Mouse (Mus musculus) embryonic facial prominence, embryonic 14.5 days (tissue): Measurements from ENCODE around the gene Btbd6. TPM values are rescaled to one million over a fixed set of nuclear protein-coding genes. Genes with fewer than 3 reads are reported as not detected.
A peak's percentile ranks its signal among the peaks of the same experiment; 100 is the strongest.

ENCODE experiments used
- ATAC-seq: fragments of 200-750 bp; cut with Nextera tagmentation; 2 replicates; pipeline ENCODE4 v1.8.0; 2017; ENCODE audit warnings: low read depth, moderate number of reproducible peaks, moderate TSS enrichment
- DNase-seq: peaks from one replicate; pipeline ENCODE4 v3.0.0-alpha.2; 2015; ENCODE audit warnings: low spot score
- H3K27ac ChIP-seq: fragments of 300-500 bp; sonication (generic); replicated peaks from 2 replicates; pipeline ENCODE4 v1.5.1; 2014; ENCODE audit warnings: low read depth, mild to moderate bottlenecking, low read length, moderate library complexity
- H3K27me3 ChIP-seq: fragments of 300-500 bp; sonication (generic); replicated peaks from 2 replicates; pipeline ENCODE4 v1.6.1; 2014; ENCODE audit warnings: low read length; ENCODE audit not compliant: control insufficient read depth, insufficient read depth
- H3K36me3 ChIP-seq: fragments of 300-500 bp; sonication (generic); 2 replicates; pipeline ENCODE4 v1.6.1; 2014; ENCODE audit warnings: low read length, mixed read lengths; ENCODE audit not compliant: control insufficient read depth, insufficient read depth
- H3K4me1 ChIP-seq: fragments of 300-500 bp; sonication (generic); 2 replicates; pipeline ENCODE4 v1.6.1; 2014; ENCODE audit warnings: antibody characterized with exemption, low read length; ENCODE audit not compliant: control insufficient read depth, insufficient read depth
- H3K4me2 ChIP-seq: fragments of 300-500 bp; sonication (generic); 2 replicates; pipeline ENCODE4 v1.6.1; 2014; ENCODE audit warnings: low read depth, mild to moderate bottlenecking, low read length, moderate library complexity, mixed read lengths
- H3K4me3 ChIP-seq: fragments of 300-500 bp; sonication (generic); 2 replicates; pipeline ENCODE4 v1.5.1; 2014; ENCODE audit warnings: low read depth, mild to moderate bottlenecking, low read length
- H3K9ac ChIP-seq: fragments of 300-500 bp; sonication (generic); 2 replicates; pipeline ENCODE4 v1.6.1; 2014; ENCODE audit warnings: low read depth, mild to moderate bottlenecking, low read length, moderate library complexity, mixed read lengths
- H3K9me3 ChIP-seq: fragments of 300-500 bp; sonication (generic); 2 replicates; pipeline ENCODE4 v1.6.1; 2016; ENCODE audit warnings: low read length; ENCODE audit not compliant: control insufficient read depth
- whole genome bisulfite sequencing: fragments of 180-500 bp; shearing (Covaris S2); extraction: QIAGEN DNeasy Blood & Tissue Kit; methylation state at CpG from one replicate; pipeline ENCODE4 v1.1.7; 2014; 5-methylcytosine and 5-hydroxymethylcytosine counted together
- polyA plus RNA-seq: library from polyadenylated mRNA; unstranded; fragments of >200 nt; fragmentation: Nextera tagmentation; extraction: Ambion mirVana; gene quantifications from 2 replicates; pipeline ENCODE4 v1.2.1, GENCODE M21; 2014

Gene Btbd6
- 20.8 and 22.8 TPM in 2 replicates for polyA plus RNA-seq

DNA sequence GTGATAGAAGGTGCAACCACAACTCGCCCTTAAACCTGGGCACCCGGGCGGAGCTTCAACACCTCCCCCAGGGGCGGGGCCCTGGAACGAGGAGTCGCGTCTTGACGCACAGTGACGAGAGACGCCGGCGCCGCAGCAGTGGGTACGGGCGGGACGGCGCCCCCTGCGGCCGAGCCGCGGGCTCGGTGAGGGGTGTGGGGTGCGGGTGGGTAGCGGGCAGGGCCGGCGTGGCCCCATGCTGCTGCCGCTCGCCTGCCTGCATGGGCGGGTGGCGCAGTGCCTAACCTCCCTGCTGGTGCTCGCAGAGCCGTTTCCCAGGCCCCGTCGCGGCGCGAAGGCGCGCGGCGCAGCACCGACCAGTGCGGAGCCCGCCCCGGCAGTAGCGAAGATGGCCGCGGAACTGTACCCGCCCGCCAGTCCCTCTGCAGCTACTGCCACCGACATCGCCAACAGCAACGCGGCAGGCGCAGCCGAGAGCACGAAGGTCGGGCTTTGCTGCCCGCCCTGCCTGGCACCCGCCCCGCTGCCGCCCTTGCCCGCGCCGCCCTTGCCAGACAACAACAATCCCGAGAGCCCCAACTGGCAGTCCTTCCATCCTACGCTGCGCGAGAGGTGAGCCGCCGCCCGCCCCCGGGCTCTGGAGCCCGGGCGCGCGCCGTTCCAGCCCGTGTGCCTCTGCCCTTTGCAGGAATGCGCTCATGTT lies at the start of gene Btbd6:
Btbd6 (plus strand) TSS at position 112 of the 703 bp plus-strand sequence.
- ATAC-seq (peak; percentile 97), DNase-seq (peak; percentile 95)
- peak within 1 kb of the TSS; percentile 59 for H3K4me3 ChIP-seq
- H3K9ac ChIP-seq, result peak within 1 kb of the TSS; percentile 83
- H3K36me3 ChIP-seq, result peaks cover 74% of the 10 kb centered on the region
- peak within 1 kb of the TSS; percentile 83 for H3K27ac ChIP-seq
- H3K27me3 ChIP-seq, result no peaks in the 10 kb centered on the region
- H3K4me2 ChIP-seq, result peak within 1 kb of the TSS; percentile 61
- no peaks in the 10 kb centered on the region for H3K9me3 ChIP-seq
- 2% methylated on average over 31 of the region's 80 CpGs for WGBS
- H3K4me1 ChIP-seq, result peaks cover 3% of the 10 kb centered on the region

DNA sequence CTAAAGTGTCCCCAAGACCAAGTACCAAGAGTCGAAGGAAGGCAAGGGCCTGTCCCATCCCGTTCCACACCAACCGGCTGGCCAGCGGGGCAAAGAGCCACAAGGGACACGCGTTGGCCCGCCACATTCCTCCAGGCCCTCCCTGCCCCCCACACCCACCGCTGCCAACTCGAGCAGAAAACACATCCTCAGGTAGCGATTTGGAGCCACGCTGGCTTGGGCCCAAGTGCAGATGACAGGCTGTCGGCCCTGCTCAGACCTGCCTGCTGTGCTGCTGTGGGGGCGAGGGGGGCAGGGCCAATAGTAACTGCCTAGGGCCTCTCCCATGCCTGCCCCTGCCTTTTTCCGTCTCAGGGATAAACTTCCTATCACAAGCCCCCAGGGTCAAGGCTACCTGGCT lies 49.0 kb upstream of the Btbd6 start:
- H3K9ac ChIP-seq, result no peak overlapping the region
- H3K27me3 ChIP-seq, result peaks cover 49% of the 10 kb centered on the region
- DNase-seq (peak; percentile 75), ATAC-seq (0 out of 2 replicates have a peak, but pooled peaks have one; percentile 12)
- WGBS, result 55% methylated on average over 14 of the region's 14 CpGs
- H3K4me3 ChIP-seq, result peak overlapping the region; percentile 58
- H3K9me3 ChIP-seq, result no peaks in the 10 kb centered on the region
- H3K27ac ChIP-seq, result no peak overlapping the region
- peak overlapping the region; percentile 93 for H3K4me2 ChIP-seq
- H3K4me1 ChIP-seq, result peaks cover 4% of the 10 kb centered on the region; the same call in 1 of the 2 replicates
- H3K36me3 ChIP-seq, result no peaks in the 10 kb centered on the region

GRCm38 (mm10) chr12:112928401-112929241 lies 47.7 kb upstream of the Btbd6 start:
- H3K36me3 ChIP-seq, result no peaks in the 10 kb centered on the region
- WGBS, result under 1% methylated on average over 45 of the region's 124 CpGs
- peaks cover 7% of the 10 kb centered on the region; the same call in 1 of the 2 replicates for H3K4me1 ChIP-seq
- DNase-seq (peak; percentile 33), ATAC-seq (peak; percentile 23)
- no peaks in the 10 kb centered on the region for H3K9me3 ChIP-seq
- H3K9ac ChIP-seq, result peak overlapping the region; percentile 66
- H3K27me3 ChIP-seq, result peaks cover 49% of the 10 kb centered on the region
- H3K4me3 ChIP-seq, result peak overlapping the region; percentile 58
- peak overlapping the region; percentile 93 for H3K4me2 ChIP-seq
- peak overlapping the region; percentile 71 for H3K27ac ChIP-seq

GRCm38 (mm10) chr12:112929562-112930352 lies 46.5 kb upstream of the Btbd6 start, which contains the start of gene Jag2:
Gene Jag2, minus strand, starts transcription at chr12:112929776.
- 2% methylated on average over 22 of the region's 85 CpGs for WGBS
- no peaks in the 10 kb centered on the region for H3K9me3 ChIP-seq
- H3K9ac ChIP-seq, result peak within 1 kb of the TSS; percentile 66
- peak; percentile 60 for ATAC-seq
- H3K4me3 ChIP-seq, result peak within 1 kb of the TSS; percentile 58
- peaks cover 7% of the 10 kb centered on the region; the same call in 1 of the 2 replicates for H3K4me1 ChIP-seq
- H3K27ac ChIP-seq, result peak within 1 kb of the TSS; percentile 71
- peak within 1 kb of the TSS; percentile 93 for H3K4me2 ChIP-seq
- H3K36me3 ChIP-seq, result no peaks in the 10 kb centered on the region
- peak; percentile 81 for DNase-seq
- peaks cover 49% of the 10 kb centered on the region for H3K27me3 ChIP-seq

- Histone ChIP-seq H3K4me2 (no peak overlapping the region), H3K4me1 (peaks cover 7% of the 10 kb centered on the region; the same call in 1 of the 2 replicates), H3K27ac (no peak overlapping the region), H3K27me3 (peaks cover 38% of the 10 kb centered on the region), H3K4me3 (no peak overlapping the region), H3K36me3 (no peaks in the 10 kb centered on the region), H3K9me3 (no peaks in the 10 kb centered on the region), H3K9ac (peak overlapping the region; percentile 23; the same call in 1 of the 2 replicates)
- 13% methylated on average over 7 of the region's 7 CpGs for WGBS
- ATAC-seq, result no peak
- DNase-seq, result no peak
These were observed 43.6 kb upstream of the Btbd6 start for GRCm38 (mm10) chr12:112932647-112933046.

DNA sequence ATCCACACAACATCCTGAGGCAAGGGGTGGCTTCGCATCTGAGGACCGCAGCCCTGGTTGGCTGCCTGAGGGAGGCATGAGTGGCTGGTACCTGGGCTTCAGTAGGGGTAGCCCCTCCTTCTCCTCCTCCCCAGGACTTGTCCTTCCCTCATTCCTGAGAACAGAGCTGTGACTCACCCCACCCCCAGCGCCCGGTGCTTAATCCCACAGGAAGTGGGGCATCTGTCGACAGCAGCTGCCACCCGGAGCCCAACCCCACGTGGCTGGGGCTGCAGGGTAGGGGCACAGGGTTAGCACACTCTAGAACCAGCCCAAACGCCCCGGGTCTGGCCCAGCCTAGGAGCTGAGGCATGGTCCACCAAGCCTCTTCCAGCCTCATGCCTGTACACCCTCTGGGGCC lies 38.4 kb upstream of the Btbd6 start:
- peak; percentile 28 for ATAC-seq
- Histone ChIP-seq H3K27me3 (no peaks in the 10 kb centered on the region), H3K9me3 (no peaks in the 10 kb centered on the region), H3K36me3 (no peaks in the 10 kb centered on the region), H3K27ac (no peak overlapping the region), H3K9ac (no peak overlapping the region), H3K4me3 (no peak overlapping the region), H3K4me1 (peaks cover 19% of the 10 kb centered on the region), H3K4me2 (no peak overlapping the region)
- peak; percentile 64 for DNase-seq
- WGBS, result 30% methylated on average over 2 of the region's 9 CpGs

- H3K4me3 ChIP-seq, result no peak overlapping the region
- 64% methylated on average over 10 of the region's 10 CpGs for WGBS
- no peak for DNase-seq
- H3K36me3 ChIP-seq, result no peaks in the 10 kb centered on the region
- H3K4me1 ChIP-seq, result peaks cover 19% of the 10 kb centered on the region
- ATAC-seq, result no peak
- 0 out of 2 replicates have a peak overlapping the region, but pooled peaks have one; percentile 28 for H3K27ac ChIP-seq
- H3K9ac ChIP-seq, result no peak overlapping the region
- H3K27me3 ChIP-seq, result no peaks in the 10 kb centered on the region
- no peaks in the 10 kb centered on the region for H3K9me3 ChIP-seq
- no peak overlapping the region for H3K4me2 ChIP-seq
These were observed 37.9 kb upstream of the Btbd6 start for GRCm38 (mm10) chr12:112938366-112938765.
